Mouse (Mus musculus) yolk sac, embryonic 10.5 days (tissue): ENCODE measurements around the gene Abcb9.

Experiments
- DNase-seq: peaks from one replicate; pipeline ENCODE4 v3.0.0-alpha.2; 2017; ENCODE audit warnings: low spot score

Abcb9 gene

GRCm38 (mm10) chr5:124031068-124031955, 64.3 kb downstream of the Abcb9 start:
- peak; percentile 50 for DNase-seq

GRCm38 (mm10) chr5:124030386-124031067, 65.1 kb downstream of the Abcb9 start:
- no peak for DNase-seq

GRCm38 (mm10) chr5:124029220-124030035, 66.2 kb downstream of the Abcb9 start:
- DNase-seq: no peak

- DNase-seq: no peak
Measured at GRCm38 (mm10) chr5:124028680-124029079, 66.9 kb downstream of the Abcb9 start.

GRCm38 (mm10) chr5:124027702-124028470, 67.7 kb downstream of the Abcb9 start:
- DNase-seq: peak; percentile 25

- DNase-seq: no peak
Measured at GRCm38 (mm10) chr5:124026568-124026967, 69.0 kb downstream of the Abcb9 start.

- no peak for DNase-seq
Measured at GRCm38 (mm10) chr5:124025587-124026441, 69.8 kb downstream of the Abcb9 start.

- DNase-seq: no peak
Measured at GRCm38 (mm10) chr5:124025146-124025545, 70.5 kb downstream of the Abcb9 start.

- DNase-seq: no peak
Measured at GRCm38 (mm10) chr5:124024677-124025076, 70.9 kb downstream of the Abcb9 start.

GRCm38 (mm10) chr5:124022365-124022764, 73.2 kb downstream of the Abcb9 start:
- no peak for DNase-seq

- DNase-seq: no peak
Measured at GRCm38 (mm10) chr5:124021701-124022100, 73.9 kb downstream of the Abcb9 start.

- peak; percentile 64 for DNase-seq
Measured at GRCm38 (mm10) chr5:124021148-124021547, 74.5 kb downstream of the Abcb9 start.

GRCm38 (mm10) chr5:124019348-124020216, 76.0 kb downstream of the Abcb9 start:
- DNase-seq: peak; percentile 27

- no peak for DNase-seq
Measured at GRCm38 (mm10) chr5:124018651-124019050, 76.9 kb downstream of the Abcb9 start.

- DNase-seq: no peak
Measured at GRCm38 (mm10) chr5:124017941-124018340, 77.7 kb downstream of the Abcb9 start.

GRCm38 (mm10) chr5:124016291-124016821, 79.2 kb downstream of the Abcb9 start:
- no peak for DNase-seq

- DNase-seq: no peak
Measured at GRCm38 (mm10) chr5:124015727-124016126, 79.9 kb downstream of the Abcb9 start.

GRCm38 (mm10) chr5:124014791-124015251, 80.8 kb downstream of the Abcb9 start:
- no peak for DNase-seq

GRCm38 (mm10) chr5:124014180-124014579, 81.4 kb downstream of the Abcb9 start:
- DNase-seq: no peak
